Mouse (Mus musculus) liver, adult 2 months (tissue): ENCODE measurements around the gene Col8a2.

Source experiments
- CTCF ChIP-seq: fragments of 200-500 bp; IDR thresholded peaks from 2 replicates; pipeline ENCODE4 v1.5.1; 2011; ENCODE audit warnings: low read depth, low read length, control low read depth
- POLR2A ChIP-seq: fragments of 200-500 bp; IDR thresholded peaks from 2 replicates; pipeline ENCODE4 v1.6.1; 2011; ENCODE audit warnings: low read length, control low read depth; ENCODE audit not compliant: insufficient read depth; ENCODE audit errors: extremely low read depth

DNA sequence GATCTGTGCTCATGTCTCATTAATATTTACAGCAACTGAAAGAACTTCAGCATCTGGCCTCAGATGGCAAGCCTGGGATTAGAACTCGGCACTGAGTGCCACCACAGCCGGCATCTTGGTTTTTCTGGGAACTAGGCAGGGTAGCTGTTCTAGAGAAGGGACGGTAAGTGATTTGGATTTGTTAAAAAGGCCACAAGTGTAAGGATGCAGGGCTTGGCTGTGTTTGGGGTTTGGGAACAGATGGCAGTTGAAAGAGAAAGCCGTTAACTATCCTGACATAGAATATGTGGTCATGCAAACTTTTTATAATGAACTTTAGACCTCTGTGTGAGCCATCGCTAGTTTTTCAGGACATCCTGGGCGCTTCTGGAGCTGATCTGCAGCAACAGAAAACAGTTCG is 24.9 kb upstream of the Col8a2 start:
- TF ChIP-seq CTCF = no peak
- TF ChIP-seq POLR2A = no peak
